Mouse (Mus musculus): Measurements from ENCODE around the gene Ctnnb1. TPM values are rescaled to one million over a fixed set of nuclear protein-coding genes. Genes with fewer than 3 reads are reported as not detected.
"Not testable (repeated sequence)": the region's sequence is repeated elsewhere in the genome, so short reads cannot be mapped to it uniquely, and the experiment has no call there.

The Ctnnb1 gene
- polyA plus RNA-seq, 1 experiment from 2014 or later, result 698 TPM

DNA sequence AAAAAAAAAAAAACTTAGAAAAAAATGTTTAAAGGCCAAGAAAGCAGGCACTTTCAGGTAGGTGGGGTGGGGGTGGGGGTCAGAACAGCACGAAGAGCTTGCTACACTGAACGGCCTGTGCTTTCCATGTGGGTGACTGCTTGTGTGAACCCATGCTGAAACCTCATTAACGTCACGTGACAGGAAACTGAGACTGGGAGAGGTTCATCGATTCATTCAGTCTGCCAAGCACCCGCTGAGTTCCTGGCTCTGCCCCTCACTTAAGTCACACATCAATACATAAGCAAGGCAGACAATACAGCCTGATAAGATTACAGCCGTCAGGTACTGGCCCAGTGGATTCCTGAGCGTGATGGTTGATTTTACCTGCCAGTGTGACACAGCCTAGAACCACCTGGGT lies 26.5 kb upstream of the Ctnnb1 start:
- 83% methylated on average over 8 of the region's 8 CpGs for WGBS
- Histone ChIP-seq H3K36me3 (no peaks in the 10 kb centered on the region), H3K4me3 (no peak overlapping the region), H3K4me1 (peaks cover 11% of the 10 kb centered on the region), H3K27me3 (ENCODE audit: low read depth, poor library complexity, severe bottlenecking) (no peaks in the 10 kb centered on the region), H3K9me3 (replicated peaks) (no peaks in the 10 kb centered on the region), H3K27ac (no peak overlapping the region)
- DNase-seq (ENCODE audit: low spot score), result no peak

DNA sequence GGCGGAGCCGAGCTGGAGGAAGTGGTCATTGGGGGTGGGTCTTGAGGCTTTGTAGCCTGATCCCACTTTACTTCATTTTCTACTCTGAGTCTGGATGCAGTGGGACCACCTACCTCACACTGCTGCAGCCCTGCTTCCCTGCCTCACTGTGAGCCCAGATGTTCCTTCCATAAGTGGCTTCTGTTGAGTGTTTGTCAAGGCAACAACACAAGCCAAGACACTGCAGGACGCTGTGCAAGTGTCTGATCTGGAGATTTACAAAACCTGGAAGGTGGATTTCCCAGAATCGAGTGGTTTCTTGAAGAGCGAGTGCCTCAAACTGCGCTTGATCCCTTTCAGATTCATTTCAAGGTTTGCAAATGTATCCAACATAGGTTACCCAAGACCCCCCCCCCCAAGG lies 20.6 kb upstream of the Ctnnb1 start:
- no peaks in the 10 kb centered on the region for H3K27me3 ChIP-seq (ENCODE audit: low read depth, poor library complexity, severe bottlenecking)

DNA sequence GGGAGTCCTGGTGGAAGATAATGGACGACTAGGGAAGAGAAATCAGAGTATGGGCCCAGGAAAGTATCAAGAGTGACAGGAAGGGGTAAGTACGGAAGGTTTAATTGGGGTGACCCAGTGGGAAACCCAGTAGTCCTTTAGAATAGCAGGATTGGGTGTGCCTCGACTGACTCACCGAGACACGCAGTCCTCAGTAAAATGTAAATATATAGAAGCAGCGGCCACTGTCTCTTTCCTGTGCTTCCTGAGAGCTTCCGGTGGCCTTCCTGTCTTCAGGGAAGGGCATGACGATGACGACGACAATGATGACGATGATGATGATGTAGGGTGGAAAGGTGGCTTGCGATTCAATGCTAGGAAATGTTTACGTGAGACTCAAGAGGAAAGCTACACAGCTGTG lies 15.9 kb upstream of the Ctnnb1 start:
- 87% methylated on average over 13 of the region's 13 CpGs for WGBS
- no peak overlapping the region for H3K27ac ChIP-seq
- H3K36me3 ChIP-seq, result no peaks in the 10 kb centered on the region
- no peaks in the 10 kb centered on the region for H3K27me3 ChIP-seq (ENCODE audit: low read depth, poor library complexity, severe bottlenecking)
- H3K4me1 ChIP-seq, result no peaks in the 10 kb centered on the region
- no peaks in the 10 kb centered on the region; the same call in 1 of the 2 replicates for H3K9me3 ChIP-seq (replicated peaks)
- no peak overlapping the region for H3K4me3 ChIP-seq
- no peak for DNase-seq (ENCODE audit: low spot score)

More for the DNA sequence above, 20.6 kb upstream of the Ctnnb1 start:
- peaks cover 7% of the 10 kb centered on the region; the same call in 1 of the 2 replicates for H3K4me1 ChIP-seq
- no peaks in the 10 kb centered on the region for H3K36me3 ChIP-seq
- H3K27ac ChIP-seq, result no peak overlapping the region
- WGBS, result 85% methylated on average over 6 of the region's 6 CpGs
- no peak overlapping the region for H3K4me3 ChIP-seq
- H3K9me3 ChIP-seq (replicated peaks), result no peaks in the 10 kb centered on the region
- DNase-seq (ENCODE audit: low spot score), result no peak

DNA sequence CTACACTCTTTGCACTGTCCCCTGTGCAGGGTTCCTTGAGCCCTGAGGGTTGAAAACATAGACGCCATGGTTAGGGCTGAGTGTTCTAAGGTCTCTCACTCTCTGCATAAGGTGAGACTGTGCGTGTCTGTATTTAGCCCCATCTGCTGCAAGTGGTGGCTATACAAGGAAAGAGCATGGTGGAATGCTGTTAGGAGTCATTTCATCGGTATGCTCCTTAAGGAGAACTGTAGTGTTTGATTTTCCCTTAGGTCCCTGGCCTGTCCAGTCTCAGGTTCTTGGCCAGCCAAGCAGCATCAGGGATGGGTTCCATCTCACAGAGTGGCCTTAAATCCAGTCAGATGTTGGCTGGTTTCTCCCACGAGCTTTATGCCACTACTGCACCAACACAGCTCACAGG lies 14.6 kb upstream of the Ctnnb1 start:
- no peaks in the 10 kb centered on the region for H3K27me3 ChIP-seq (ENCODE audit: low read depth, poor library complexity, severe bottlenecking)
- no peak overlapping the region for H3K4me3 ChIP-seq
- H3K36me3 ChIP-seq, result no peaks in the 10 kb centered on the region
- no peaks in the 10 kb centered on the region; the same call in 1 of the 2 replicates for H3K9me3 ChIP-seq (replicated peaks)
- no peaks in the 10 kb centered on the region for H3K4me1 ChIP-seq
- WGBS, result 87% methylated on average over 4 of the region's 4 CpGs
- no peak for DNase-seq (ENCODE audit: low spot score)
- H3K27ac ChIP-seq, result no peak overlapping the region

DNA sequence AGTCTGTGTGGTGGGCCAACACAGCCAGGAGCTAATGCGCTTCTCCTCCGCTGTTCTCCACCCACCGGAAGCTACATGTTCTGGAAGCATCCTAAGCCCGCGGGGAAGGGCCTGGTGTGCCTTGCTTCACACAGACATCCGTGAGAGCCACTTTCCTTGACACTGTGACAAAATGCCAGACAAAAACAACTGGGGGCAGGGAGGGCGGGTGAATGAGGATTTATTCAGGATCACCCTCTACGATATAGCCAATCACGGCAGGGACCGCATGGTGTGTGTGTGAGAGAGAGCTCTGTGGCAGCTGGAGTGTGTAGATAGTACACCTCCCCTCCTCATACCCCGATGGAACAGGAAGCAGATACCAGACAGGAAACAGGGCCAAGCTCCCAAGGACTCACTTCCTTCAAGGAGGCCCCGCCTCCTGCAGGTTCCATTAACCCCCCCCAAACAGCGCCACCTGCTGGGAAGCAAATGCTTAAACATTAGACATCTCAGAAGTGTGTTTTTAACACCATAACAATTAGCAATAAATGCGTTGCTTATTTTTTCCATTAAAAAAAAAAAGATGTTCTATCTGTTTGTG lies 14.0 kb upstream of the Ctnnb1 start:
- H3K36me3 ChIP-seq, result no peaks in the 10 kb centered on the region
- DNase-seq (ENCODE audit: low spot score), result no peak
- no peaks in the 10 kb centered on the region for H3K27me3 ChIP-seq (ENCODE audit: low read depth, poor library complexity, severe bottlenecking)
- H3K9me3 ChIP-seq (replicated peaks), result no peaks in the 10 kb centered on the region; the same call in 1 of the 2 replicates
- H3K4me3 ChIP-seq, result no peak overlapping the region
- WGBS, result 88% methylated on average over 14 of the region's 14 CpGs
- no peak overlapping the region for H3K27ac ChIP-seq
- no peaks in the 10 kb centered on the region for H3K4me1 ChIP-seq

DNA sequence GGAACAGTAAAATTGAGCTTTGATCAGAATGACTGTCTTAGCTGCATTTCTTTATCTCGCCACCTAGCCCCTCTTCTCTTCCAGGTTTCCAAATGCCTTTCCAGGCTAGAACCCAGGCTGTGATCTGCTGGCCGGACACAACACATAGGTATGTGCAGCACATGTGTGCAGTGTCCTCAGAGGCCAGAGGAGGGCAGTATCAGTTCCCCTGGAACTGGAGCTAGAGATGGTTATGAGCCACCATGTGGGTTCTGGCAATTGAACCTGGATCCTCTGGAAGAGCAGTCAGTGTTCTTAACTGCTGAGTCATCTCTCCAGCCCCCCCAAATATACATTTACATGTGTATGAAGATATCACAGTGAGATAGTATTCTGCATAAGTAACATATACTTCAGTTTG lies 11.4 kb upstream of the Ctnnb1 start:
- not testable (repeated sequence) for H3K9me3 ChIP-seq (replicated peaks); H3K4me3 ChIP-seq; H3K27ac ChIP-seq; H3K27me3 ChIP-seq (ENCODE audit: low read depth, poor library complexity, severe bottlenecking); DNase-seq (ENCODE audit: low spot score); H3K4me1 ChIP-seq; H3K36me3 ChIP-seq
- WGBS, result 93% methylated on average over 2 of the region's 2 CpGs

DNA sequence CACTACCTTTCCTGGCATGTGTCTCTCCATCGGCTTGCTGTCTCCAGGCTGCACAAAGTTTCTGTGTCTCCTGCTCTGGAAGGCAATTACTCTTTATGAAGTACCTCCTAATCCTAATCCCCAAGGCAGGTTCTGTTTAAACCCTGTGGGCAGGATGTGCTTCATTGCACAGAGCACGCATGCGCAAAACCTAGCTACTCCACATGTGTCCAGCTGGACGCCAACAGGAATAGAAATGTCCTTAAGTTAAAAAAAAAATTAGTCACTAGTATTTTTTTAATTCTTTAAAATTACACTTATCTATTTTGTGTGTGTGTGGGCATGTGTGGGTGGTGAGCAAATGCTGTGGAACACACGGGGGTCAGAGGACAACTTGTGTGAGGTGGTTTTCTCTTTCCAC lies 10.8 kb upstream of the Ctnnb1 start:
- no peak for DNase-seq (ENCODE audit: low spot score)
- Histone ChIP-seq H3K27ac (no peak overlapping the region), H3K9me3 (replicated peaks) (no peaks in the 10 kb centered on the region; the same call in 1 of the 2 replicates), H3K36me3 (no peaks in the 10 kb centered on the region), H3K4me1 (no peaks in the 10 kb centered on the region), H3K4me3 (no peak overlapping the region), H3K27me3 (ENCODE audit: low read depth, poor library complexity, severe bottlenecking) (no peaks in the 10 kb centered on the region)
- 90% methylated on average over 5 of the region's 5 CpGs for WGBS

DNA sequence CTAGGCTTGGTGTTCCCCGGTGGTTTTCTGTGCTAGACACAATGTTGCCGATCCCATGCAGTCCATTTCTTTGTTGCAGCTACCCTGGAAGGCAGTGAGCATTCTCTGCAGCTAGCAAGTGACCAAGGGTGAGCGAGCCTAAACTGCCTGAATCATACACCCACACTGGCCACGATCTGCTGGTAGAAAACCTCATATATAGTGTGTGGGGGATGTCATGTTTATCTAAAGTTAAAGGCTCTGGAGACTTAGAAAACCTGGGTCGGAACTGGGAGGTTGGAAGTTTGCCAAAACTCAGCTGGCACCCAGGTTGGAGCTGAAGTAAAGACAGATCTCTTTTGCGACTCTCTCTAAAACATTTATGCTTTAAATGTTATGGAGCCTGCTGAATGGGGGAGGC lies 10.4 kb upstream of the Ctnnb1 start:
- H3K4me1 ChIP-seq, result no peaks in the 10 kb centered on the region
- H3K27ac ChIP-seq, result no peak overlapping the region
- H3K4me3 ChIP-seq, result no peak overlapping the region
- no peaks in the 10 kb centered on the region; the same call in 1 of the 2 replicates for H3K9me3 ChIP-seq (replicated peaks)
- no peaks in the 10 kb centered on the region for H3K27me3 ChIP-seq (ENCODE audit: low read depth, poor library complexity, severe bottlenecking)
- no peaks in the 10 kb centered on the region for H3K36me3 ChIP-seq
- DNase-seq (ENCODE audit: low spot score), result no peak
- 66% methylated on average over 6 of the region's 6 CpGs for WGBS

DNA sequence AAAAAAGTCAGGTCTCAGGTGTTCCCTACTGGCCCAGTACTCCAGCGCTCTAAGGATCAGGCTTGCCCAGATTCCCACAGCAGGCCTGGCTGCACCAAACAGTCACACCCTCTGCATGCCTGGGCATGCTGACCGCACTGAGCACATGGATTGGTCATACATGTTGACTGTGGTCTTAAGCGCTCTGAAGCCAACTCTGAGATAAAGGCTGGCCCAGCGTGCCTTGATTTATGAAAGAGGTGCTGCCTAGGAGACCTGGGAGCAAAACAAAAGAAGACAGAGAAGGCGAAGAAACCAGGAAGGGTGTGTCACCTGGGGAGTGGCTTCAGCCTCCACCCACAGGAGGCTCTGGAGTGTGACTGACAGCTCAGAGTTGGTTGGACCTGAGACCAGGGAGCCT lies 9.9 kb upstream of the Ctnnb1 start:
- Histone ChIP-seq H3K36me3 (no peaks in the 10 kb centered on the region), H3K27ac (0 out of 2 replicates have a peak overlapping the region, but pooled peaks have one; percentile 15), H3K27me3 (ENCODE audit: low read depth, poor library complexity, severe bottlenecking) (no peaks in the 10 kb centered on the region), H3K4me1 (no peaks in the 10 kb centered on the region), H3K9me3 (replicated peaks) (no peaks in the 10 kb centered on the region; the same call in 1 of the 2 replicates), H3K4me3 (no peak overlapping the region)
- DNase-seq (ENCODE audit: low spot score), result no peak
- WGBS, result 76% methylated on average over 5 of the region's 5 CpGs

DNA sequence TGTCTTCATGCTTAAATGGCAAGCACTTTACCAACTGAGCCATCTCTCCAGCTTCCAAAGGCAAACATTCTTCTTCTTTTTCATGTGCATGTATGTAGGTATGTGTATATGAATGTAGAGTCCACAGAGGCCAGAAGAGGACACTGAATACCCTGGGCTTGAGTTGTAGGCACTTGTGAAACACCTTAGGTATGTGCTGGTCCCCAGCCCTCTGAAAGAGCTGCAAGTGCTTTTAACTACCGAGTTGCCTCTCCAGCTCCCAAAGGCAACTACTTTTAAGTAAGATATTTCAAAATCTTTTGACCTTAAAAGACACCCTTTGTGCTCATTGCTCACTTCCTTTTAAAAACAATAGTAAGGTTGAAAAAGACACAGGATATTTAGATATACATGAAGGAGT lies 2.9 kb upstream of the Ctnnb1 start:
- Histone ChIP-seq H3K4me3 (no peak overlapping the region), H3K36me3 (no peaks in the 10 kb centered on the region), H3K4me1 (peaks cover 6% of the 10 kb centered on the region), H3K27ac (no peak overlapping the region), H3K27me3 (ENCODE audit: low read depth, poor library complexity, severe bottlenecking) (no peaks in the 10 kb centered on the region), H3K9me3 (replicated peaks) (no peaks in the 10 kb centered on the region)
- 64% methylated on average over 1 of the region's 1 CpGs for WGBS
- DNase-seq (ENCODE audit: low spot score), result no peak

DNA sequence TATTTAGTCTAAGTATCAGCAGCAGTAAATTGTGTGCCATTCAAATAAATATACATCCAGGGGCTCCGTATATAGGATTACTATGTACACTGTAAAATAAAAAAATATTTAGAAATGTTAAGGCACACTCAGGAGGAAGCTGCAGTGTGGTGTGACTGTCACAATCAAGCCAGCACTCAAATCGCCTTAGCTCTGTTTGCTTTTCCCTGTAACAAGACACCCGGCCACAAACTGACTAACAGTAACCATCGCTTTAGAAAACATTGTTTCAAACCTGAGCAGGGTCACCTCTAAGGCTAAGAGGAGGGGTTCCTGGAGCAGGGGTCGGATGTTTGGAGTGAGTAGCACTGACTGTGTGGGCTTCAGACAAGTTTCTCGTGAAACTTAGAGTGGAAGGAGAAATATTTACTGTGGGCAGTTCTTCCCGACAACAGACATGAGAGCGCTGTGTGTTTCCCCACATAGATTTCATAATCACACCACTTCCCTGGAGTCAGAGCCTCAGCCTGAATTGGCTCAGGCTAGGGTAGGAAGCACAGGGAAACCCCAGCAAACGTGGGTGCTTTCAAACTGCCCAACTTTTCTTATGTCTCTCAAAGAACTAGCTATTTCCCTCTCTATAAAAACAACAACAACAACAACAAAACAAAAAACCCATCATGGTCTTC lies 1.9 kb upstream of the Ctnnb1 start:
- Histone ChIP-seq H3K4me1 (peaks cover 7% of the 10 kb centered on the region), H3K4me3 (no peak overlapping the region), H3K9me3 (replicated peaks) (no peaks in the 10 kb centered on the region), H3K27ac (no peak overlapping the region), H3K36me3 (no peaks in the 10 kb centered on the region), H3K27me3 (ENCODE audit: low read depth, poor library complexity, severe bottlenecking) (no peaks in the 10 kb centered on the region)
- DNase-seq (ENCODE audit: low spot score), result no peak
- 28% methylated on average over 9 of the region's 9 CpGs for WGBS

DNA sequence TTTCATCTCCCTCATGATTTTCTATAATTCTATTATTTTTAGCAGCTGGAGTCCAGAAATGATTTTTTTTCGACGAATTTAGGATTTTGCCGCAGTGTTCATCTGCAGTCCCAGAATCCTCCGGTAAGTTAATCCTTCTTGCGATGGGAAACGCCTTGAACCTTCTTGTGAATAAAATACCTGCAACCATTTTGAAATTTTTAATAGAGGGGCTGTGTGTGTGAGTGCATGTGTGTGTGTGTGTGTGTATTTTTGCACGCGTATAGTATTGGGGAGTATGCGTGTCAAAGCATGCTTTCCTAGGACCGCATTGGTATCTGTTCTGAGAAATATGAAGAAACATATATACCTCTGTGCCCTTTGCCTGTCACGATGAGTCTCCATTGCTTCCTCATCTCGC lies 1.0 kb downstream of the Ctnnb1 start:
- Histone ChIP-seq H3K4me1 (peaks cover 18% of the 10 kb centered on the region), H3K27me3 (ENCODE audit: low read depth, poor library complexity, severe bottlenecking) (no peaks in the 10 kb centered on the region), H3K9me3 (replicated peaks) (no peaks in the 10 kb centered on the region), H3K27ac (no peak overlapping the region), H3K4me3 (no peak overlapping the region), H3K36me3 (no peaks in the 10 kb centered on the region)
- WGBS, result 97% methylated on average over 12 of the region's 12 CpGs
- no peak for DNase-seq (ENCODE audit: low spot score)

DNA sequence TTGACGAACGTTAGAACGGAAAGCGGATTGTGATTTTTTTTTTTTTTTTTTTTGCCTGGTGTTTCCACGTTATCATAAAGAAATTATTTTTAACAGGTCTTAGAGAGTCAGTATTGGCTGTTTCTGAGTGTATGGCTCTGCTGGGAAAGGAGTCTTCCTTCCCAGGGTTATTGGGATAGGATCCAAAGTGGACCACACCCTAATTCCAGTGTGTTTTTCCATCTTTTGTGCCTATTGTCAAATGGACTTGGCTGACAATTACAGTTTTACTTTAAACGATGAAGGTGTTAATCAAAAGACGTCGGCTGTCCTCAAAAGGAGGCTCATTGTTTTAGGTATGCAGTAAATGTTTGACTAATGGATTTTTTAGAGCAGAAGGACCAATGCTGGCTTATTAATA lies 1.8 kb downstream of the Ctnnb1 start:
- Histone ChIP-seq H3K4me3 (no peak overlapping the region), H3K9me3 (replicated peaks) (no peaks in the 10 kb centered on the region), H3K27me3 (ENCODE audit: low read depth, poor library complexity, severe bottlenecking) (no peaks in the 10 kb centered on the region), H3K27ac (no peak overlapping the region), H3K36me3 (no peaks in the 10 kb centered on the region), H3K4me1 (peaks cover 26% of the 10 kb centered on the region)
- no peak for DNase-seq (ENCODE audit: low spot score)
- WGBS, result 89% methylated on average over 8 of the region's 8 CpGs

All from limb, embryonic 10.5 days (tissue).